Mouse (Mus musculus) ovary, adult 10 weeks (tissue): ENCODE results near the gene Rint1. TPM values are rescaled to one million over a fixed set of nuclear protein-coding genes. Genes with fewer than 3 reads are reported as not detected.

Experiments
- polyA plus RNA-seq: library from polyadenylated mRNA; stranded (reverse); fragments of 350-450 nt; fragmentation: Illumina TruSeq; extraction: RNeasy Lipid Tissue Mini Kit (QIAGEN cat#74804); gene quantifications from one replicate; pipeline ENCODE4 v1.2.3, GENCODE M21; 2014

Gene Rint1
- 17.4 TPM for polyA plus RNA-seq

DNA sequence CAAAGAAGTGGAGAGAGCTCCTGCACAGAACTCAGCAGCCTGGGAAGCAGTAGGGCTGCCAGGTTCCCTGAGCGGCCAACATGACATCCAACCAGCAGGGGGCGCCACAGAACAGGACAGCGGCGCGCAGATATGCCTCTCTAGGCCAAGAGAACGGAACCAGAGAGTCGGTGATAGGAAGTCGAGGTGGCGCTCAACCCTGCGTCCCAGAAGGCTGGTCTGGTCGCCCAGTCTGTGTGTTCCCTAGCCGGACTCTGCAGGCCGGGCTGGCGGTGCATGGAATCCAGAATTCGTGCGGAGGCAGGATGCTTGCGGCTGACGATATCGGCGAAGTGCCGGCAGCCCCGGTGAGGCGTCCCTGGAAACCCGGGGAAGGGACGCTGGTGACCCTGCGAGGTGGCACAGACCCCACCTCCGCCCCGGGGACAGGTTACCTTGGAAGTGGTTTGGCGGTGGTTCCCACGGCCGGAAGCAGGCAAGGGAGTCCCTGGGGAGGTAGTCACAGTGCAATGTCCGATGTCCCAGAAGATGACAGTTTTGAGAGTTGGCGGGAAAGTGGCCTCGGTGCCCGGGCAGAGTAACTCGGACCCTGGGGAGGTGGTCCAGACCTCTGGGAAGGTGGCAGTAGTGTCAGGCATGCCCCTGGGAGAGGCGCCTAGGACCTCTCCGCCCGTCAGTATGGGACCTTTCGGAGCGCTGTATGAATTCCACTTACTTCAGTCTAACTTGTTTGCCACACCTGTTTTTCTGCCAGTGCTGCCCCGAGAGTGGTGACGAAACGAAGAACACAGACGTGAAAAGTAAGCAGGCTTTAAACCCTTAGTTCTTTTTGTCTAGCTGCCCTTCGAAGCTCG, at the start of gene Rint1:
Rint1 (plus strand) TSS at position 176 of the 854 bp plus-strand sequence.

DNA sequence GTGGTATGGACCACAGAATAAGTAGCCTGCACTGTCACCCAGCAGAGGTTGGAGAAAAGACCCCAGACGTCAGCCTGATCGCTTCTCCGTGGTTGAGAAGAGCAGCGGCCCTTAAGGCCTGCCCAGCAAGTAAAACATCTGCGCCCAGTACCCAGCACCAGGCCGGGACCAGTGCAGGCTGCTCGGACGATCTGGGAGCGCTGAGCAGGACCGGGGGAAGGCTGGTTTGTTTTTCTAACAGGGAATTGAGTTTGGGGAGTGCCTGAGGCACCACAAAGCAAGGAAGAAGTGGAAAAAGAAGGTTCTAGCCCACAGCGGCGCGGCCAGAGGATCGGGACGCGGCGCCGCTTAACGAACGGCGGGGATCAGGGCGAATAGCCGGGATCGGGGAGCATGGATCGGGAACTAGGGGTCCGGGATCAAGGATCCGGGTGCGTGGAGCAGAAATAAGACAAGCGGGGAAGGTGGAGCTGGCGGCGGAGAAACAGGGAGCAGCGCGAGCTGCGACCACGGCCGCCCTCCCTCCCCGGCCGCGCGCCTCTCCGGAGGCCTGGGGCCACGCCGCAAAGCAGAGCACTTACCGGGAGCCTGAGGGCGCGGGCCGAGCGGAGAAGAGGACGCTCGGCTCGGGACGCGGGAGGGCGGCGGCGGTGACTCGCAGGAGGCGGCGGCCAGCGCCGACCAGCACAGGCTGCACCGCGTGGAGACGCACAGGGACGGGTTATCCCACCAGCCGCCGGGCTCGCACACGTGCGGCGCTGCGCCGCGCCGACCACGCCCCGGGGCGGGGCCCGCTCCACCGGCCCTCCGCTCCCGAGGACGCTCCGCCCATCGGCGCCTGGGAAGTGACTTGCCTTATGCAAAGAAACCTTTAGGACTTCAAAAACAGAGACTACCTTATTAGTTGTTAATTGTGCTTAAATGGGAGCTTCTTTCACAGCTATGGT, 4.3 kb upstream of the Rint1 start, which contains the start of gene Pus7:
Pus7 (minus strand) TSS at position 781 of the 947 bp plus-strand sequence.

DNA sequence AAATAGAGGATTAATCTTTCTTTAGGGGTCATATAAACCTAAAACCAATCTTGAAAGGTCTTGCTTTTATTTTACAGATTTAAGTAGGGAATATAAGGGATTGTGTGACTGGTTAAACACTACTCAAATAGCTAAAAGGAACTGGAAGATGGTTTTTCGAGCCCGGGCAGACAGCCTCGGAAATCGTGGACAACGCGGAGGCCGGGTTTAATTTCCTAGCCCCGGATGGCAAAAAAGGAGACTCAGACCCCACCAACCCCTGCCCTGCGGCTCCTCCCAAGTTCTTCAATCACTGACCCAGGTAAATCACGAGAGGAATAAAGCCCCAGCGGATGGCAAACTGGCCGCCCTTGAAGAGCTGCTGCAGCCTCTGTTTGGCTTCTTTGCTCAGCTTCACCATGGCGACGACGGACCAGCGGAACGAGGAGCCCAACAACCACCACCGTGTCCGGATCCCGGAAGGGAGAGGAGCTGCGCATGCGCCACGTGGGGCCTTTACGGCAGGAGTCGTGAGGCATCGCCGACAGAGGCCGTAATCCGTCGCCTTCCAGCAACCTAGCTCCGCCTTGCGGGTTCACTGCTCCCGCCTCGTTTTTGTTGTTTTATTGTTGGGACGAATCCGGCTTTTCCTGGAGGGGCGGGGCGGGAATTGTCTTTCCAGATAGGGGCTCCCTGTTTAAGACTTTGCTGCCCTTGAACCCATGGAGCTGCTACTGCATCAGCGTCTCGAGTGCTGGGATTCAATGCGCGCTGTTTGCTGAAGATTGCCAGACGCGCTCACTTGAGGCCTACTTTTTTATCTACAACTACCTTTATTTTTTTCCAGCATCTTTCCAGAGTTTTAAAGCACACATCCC, 56.4 kb downstream of the Rint1 start, which contains the start of gene Tomm7:
Tomm7 (minus strand) TSS at position 488 of the 857 bp plus-strand sequence.

Other genes with a start within 250 kb of the Rint1 start
- 86.6 TPM for gene Srpk2, start 103.1 kb upstream of the Rint1 start, polyA plus RNA-seq
- gene Pus7, start 4.0 kb upstream of the Rint1 start, polyA plus RNA-seq, result 29.3 TPM
- 47.9 TPM for gene Tomm7, start 56.5 kb downstream of the Rint1 start, polyA plus RNA-seq
- 78.1 TPM for gene Fam126a, start 243.0 kb downstream of the Rint1 start, polyA plus RNA-seq